Mouse (Mus musculus) Patski (cell line): Measurements from ENCODE around the gene Mrpl11. TPM values are rescaled to one million over a fixed set of nuclear protein-coding genes. Genes with fewer than 3 reads are reported as not detected.

ENCODE experiments used
- ATAC-seq: fragments of 100-300 bp; one replicate; pipeline ENCODE4 v1.8.0; 2021
- CTCF ChIA-PET: fragments of 350-600 bp; sonication (Branson Sonifier 250); formaldehyde crosslinking; loops from one replicate; lab custom pipeline; 2022; ENCODE audit warnings: inconsistent platforms; lab: Charles Lee
- POLR2A ChIA-PET: fragments of 350-600 bp; sonication (Branson Sonifier 250); formaldehyde crosslinking; loops from one replicate; lab custom pipeline; 2022; ENCODE audit warnings: antibody characterized with exemption, inconsistent platforms; lab: Charles Lee
- DNase-seq: peaks from one replicate; pipeline ENCODE4 v3.0.0-alpha.2; 2011; ENCODE audit warnings: low read depth, low spot score
- H3K27me3 ChIP-seq: fragments of 371-371 bp; one replicate; pipeline ENCODE4 v1.5.1; 2021
- CTCF ChIP-seq: fragments of 100-300 bp; IDR thresholded peaks from one replicate; pipeline ENCODE4 v1.5.1; 2021
- in situ Hi-C: fragments of 300-500 bp; cut with MboI; formaldehyde crosslinking; loops from 3 replicates; pipeline ENCODE4 v1.11.1; 2018; ENCODE audit warnings: low pct_unique_long_range_greater_than_20kb, mixed read lengths
- polyA plus RNA-seq: library from polyadenylated mRNA; unstranded; gene quantifications from one replicate; pipeline ENCODE4 v1.2.3, GENCODE M21; 2021

Gene Mrpl11
- polyA plus RNA-seq: 106 TPM

GRCm38 (mm10) chr19:4961928-4962601 is at the start of gene Mrpl11:
TSS of gene Mrpl11 (plus strand) at chr19:4962147.
- CTCF ChIA-PET: interaction anchor here (0.6 to 3.1 kb wide), 16 partner anchors 11 to 339 kb away, joined by 3 to 11 read pairs (median 4); partner anchors contain the start of gene Dpp3
- no peaks in the 10 kb centered on the region for H3K27me3 ChIP-seq
- ATAC-seq: peak; percentile 75
- TF ChIP-seq CTCF: peak; percentile 97
- peak; percentile 77 for DNase-seq
- in situ Hi-C loops: loop anchor here (25.0 kb wide), 1 partner anchor 325 kb away; the partner anchor contains the start of gene Rce1
- POLR2A ChIA-PET: interaction anchor here (0.8 to 1.0 kb wide), 3 partner anchors 34 to 470 kb away, joined by 3 to 4 read pairs (median 3); partner anchors contain the start of gene Dpp3

- no peak for ATAC-seq
- ChIA-PET CTCF (interaction anchor here (1.0 to 1.1 kb wide), 2 partner anchors 9 to 18 kb away, joined by 3 read pairs; partner anchors contain the start of gene Bbs1), POLR2A (interaction anchor here (1.5 kb wide), 1 partner anchor 12 kb away, joined by 6 read pairs; the partner anchor contains the start of gene Dpp3)
- no peaks in the 10 kb centered on the region for H3K27me3 ChIP-seq
- in situ Hi-C loops: no loop called here
- no peak for DNase-seq
- no peak for TF ChIP-seq CTCF
These were observed 45.9 kb upstream of the Mrpl11 start for GRCm38 (mm10) chr19:4915924-4916603.

DNA sequence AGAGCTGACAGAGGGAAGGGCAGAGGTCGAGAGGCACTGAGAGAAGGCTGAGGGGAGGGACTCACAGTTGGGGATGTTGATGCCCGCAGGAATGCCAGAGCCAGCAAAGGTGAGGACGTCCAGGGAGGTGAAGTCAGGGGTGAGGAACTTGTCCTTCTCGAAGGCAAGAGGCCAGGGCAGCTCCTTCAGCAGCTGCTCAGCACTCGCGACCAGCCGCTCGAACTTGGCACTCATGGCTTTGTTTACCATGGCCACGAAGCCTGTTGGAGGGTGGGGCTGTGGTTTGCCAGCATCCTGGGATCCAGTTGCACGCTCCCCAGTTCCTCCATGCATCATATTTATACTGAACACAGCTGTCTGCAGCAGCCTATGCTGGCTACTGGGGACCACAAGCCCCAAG is 45.1 kb upstream of the Mrpl11 start:
- ChIA-PET POLR2A (interaction anchor here (1.5 kb wide), 1 partner anchor 11 kb away, joined by 6 read pairs; the partner anchor contains the start of gene Dpp3), CTCF (no interaction called here)
- no peaks in the 10 kb centered on the region for H3K27me3 ChIP-seq
- in situ Hi-C loops: no loop called here
- TF ChIP-seq CTCF: no peak
- ATAC-seq: no peak
- no peak for DNase-seq

- in situ Hi-C loops: no loop called here
- CTCF ChIA-PET: no interaction called here
- POLR2A ChIA-PET: no interaction called here
- DNase-seq: no peak
- H3K27me3 ChIP-seq: no peaks in the 10 kb centered on the region
- no peak for TF ChIP-seq CTCF
- ATAC-seq: no peak
These were observed 42.3 kb upstream of the Mrpl11 start for GRCm38 (mm10) chr19:4919652-4920051.

- H3K27me3 ChIP-seq: no peaks in the 10 kb centered on the region
- no peak for TF ChIP-seq CTCF
- CTCF ChIA-PET: interaction anchor here (1.3 kb wide), 1 partner anchor 32 kb away, joined by 5 read pairs; no protein-coding TSS in a partner anchor
- POLR2A ChIA-PET: no interaction called here
- in situ Hi-C loops: no loop called here
- DNase-seq (no peak), ATAC-seq (no peak)
These were observed 36.7 kb upstream of the Mrpl11 start for GRCm38 (mm10) chr19:4925121-4925860.

- no peaks in the 10 kb centered on the region for H3K27me3 ChIP-seq
- no peak for TF ChIP-seq CTCF
- CTCF ChIA-PET: interaction anchor here (1.5 to 2.5 kb wide), 3 partner anchors 11 to 33 kb away, joined by 5 to 10 read pairs (median 8); partner anchors contain the start of gene Bbs1
- peak; percentile 87 for DNase-seq
- POLR2A ChIA-PET: interaction anchor here (1.2 to 1.8 kb wide), 7 partner anchors 9 to 34 kb away, joined by 3 to 11 read pairs (median 4); partner anchors contain the start of gene Mrpl11
- in situ Hi-C loops: no loop called here
- peak; percentile 91 for ATAC-seq
These were observed 33.9 kb upstream of the Mrpl11 start, which contains the start of gene Dpp3 for GRCm38 (mm10) chr19:4927904-4928531. TSS of gene Dpp3 (minus strand) at chr19:4928287.

DNA sequence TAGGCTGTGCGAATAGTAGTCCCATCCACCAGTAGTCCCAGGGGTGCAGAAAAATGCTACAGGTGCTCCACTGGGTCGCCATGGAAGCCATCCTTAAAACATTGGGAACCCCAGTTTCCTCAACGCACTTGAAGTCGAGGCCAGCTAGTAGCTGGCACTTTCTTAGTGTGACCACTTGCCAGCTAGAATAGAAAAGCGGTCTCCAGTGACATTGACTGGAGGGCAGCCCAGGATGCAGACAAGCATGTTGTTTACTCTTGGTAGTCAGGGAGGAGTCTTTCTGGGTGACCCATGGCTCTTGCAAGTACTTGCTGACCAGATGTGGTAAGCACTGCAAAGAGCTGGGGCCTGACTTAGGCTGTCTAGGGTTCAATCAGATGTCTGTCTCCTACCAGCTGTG is 33.2 kb upstream of the Mrpl11 start:
- DNase-seq (no peak), ATAC-seq (no peak)
- ChIA-PET CTCF (interaction anchor here (1.1 to 2.5 kb wide), 3 partner anchors 9 to 33 kb away, joined by 5 to 10 read pairs (median 8); partner anchors contain the start of gene Bbs1), POLR2A (interaction anchor here (0.6 to 1.8 kb wide), 5 partner anchors 10 to 44 kb away, joined by 3 to 11 read pairs (median 4); partner anchors contain the start of gene Mrpl11)
- in situ Hi-C loops: no loop called here
- no peak for TF ChIP-seq CTCF
- H3K27me3 ChIP-seq: no peaks in the 10 kb centered on the region

GRCm38 (mm10) chr19:4936896-4937295 is 25.1 kb upstream of the Mrpl11 start:
- TF ChIP-seq CTCF: no peak
- in situ Hi-C loops: no loop called here
- CTCF ChIA-PET: interaction anchor here (0.7 to 1.8 kb wide), 2 partner anchors 8 to 128 kb away, joined by 3 to 5 read pairs; no protein-coding TSS in a partner anchor
- no peaks in the 10 kb centered on the region for H3K27me3 ChIP-seq
- POLR2A ChIA-PET: interaction anchor here (1.0 kb wide), 1 partner anchor 9 kb away, joined by 4 read pairs; the partner anchor contains the start of gene Dpp3
- no peak for DNase-seq
- ATAC-seq: no peak
